Mouse (Mus musculus) heart, adult 2 months (tissue): ENCODE data around the gene Dennd1c. TPM values are rescaled to one million over a fixed set of nuclear protein-coding genes. Genes with fewer than 3 reads are reported as not detected.

Experiments used
- DNase-seq, 2 experiments: peaks; one replicate each; pipeline ENCODE4 v3.0.0; 2021
- H3K27ac ChIP-seq: fragments of 200-600 bp; 2 replicates; pipeline ENCODE4 v1.8.1; 2022
- H3K27me3 ChIP-seq: fragments of 200-500 bp; 2 replicates; pipeline ENCODE4 v1.6.1; 2012; ENCODE audit warnings: mild to moderate bottlenecking, low read length, inconsistent platforms, mixed read lengths; ENCODE audit not compliant: control insufficient read depth, insufficient read depth
- H3K36me3 ChIP-seq: fragments of 200-500 bp; 2 replicates; pipeline ENCODE4 v1.6.1; 2012; ENCODE audit warnings: low read length, inconsistent platforms; ENCODE audit not compliant: control insufficient read depth, insufficient read depth
- H3K4me1 ChIP-seq: fragments of 200-500 bp; 2 replicates; pipeline ENCODE4 v1.6.1; 2011; ENCODE audit warnings: low read length; ENCODE audit not compliant: control insufficient read depth, insufficient read depth
- H3K4me3 ChIP-seq: fragments of 200-600 bp; 2 replicates; pipeline ENCODE4 v1.8.1; 2022
- H3K79me2 ChIP-seq: fragments of 200-500 bp; replicated peaks from 2 replicates; pipeline ENCODE4 v1.6.1; 2012; ENCODE audit warnings: mild to moderate bottlenecking, inconsistent platforms, low read length, moderate library complexity, mixed read lengths; ENCODE audit not compliant: control insufficient read depth, insufficient read depth
- H3K9ac ChIP-seq: fragments of 200-500 bp; 2 replicates; pipeline ENCODE4 v1.6.1; 2012; ENCODE audit warnings: low read depth, mild to moderate bottlenecking, control low read depth, inconsistent platforms, low read length, mixed read lengths
- CTCF ChIP-seq: fragments of 200-600 bp; IDR thresholded peaks from 2 replicates; pipeline ENCODE4 v1.8.1; 2022; ENCODE audit warnings: antibody characterized with exemption, mild to moderate bottlenecking, moderate library complexity
- EP300 ChIP-seq: fragments of 200-500 bp; IDR thresholded peaks from 2 replicates; pipeline ENCODE4 v1.6.1; 2011; ENCODE audit warnings: low read depth, low read length, control low read depth; ENCODE audit not compliant: insufficient read depth
- POLR2A ChIP-seq: fragments of 200-500 bp; IDR thresholded peaks from 2 replicates; pipeline ENCODE4 v1.6.1; 2011; ENCODE audit warnings: mild to moderate bottlenecking, low read depth, low read length, control low read depth; ENCODE audit not compliant: insufficient read depth
- WGBS: fragments of 180-500 bp; shearing (Covaris S2); methylation state at CpG from one replicate; pipeline ENCODE4 v1.1.7; 2018; 5-methylcytosine and 5-hydroxymethylcytosine counted together
- intact Hi-C: fragments of 180-260 bp; cut with DNase I; formaldehyde crosslinking; loops from one replicate; pipeline ENCODE4 v1.15.1; 2025
- polyA plus RNA-seq: library from polyadenylated mRNA; depleted of rRNA; stranded (reverse); fragments of >200 nt; gene quantifications from 2 replicates; pipeline ENCODE4 v1.2.3, GENCODE M21; 2012
- total RNA-seq, 2 experiments: library from RNA; stranded (reverse); gene quantifications; 2 replicates each; pipeline ENCODE4 v1.2.3; 2021

Gene Dennd1c
- total and polyA plus RNA-seq, 3 experiments = 1.1 to 5.1 (median 2.0) TPM

DNA sequence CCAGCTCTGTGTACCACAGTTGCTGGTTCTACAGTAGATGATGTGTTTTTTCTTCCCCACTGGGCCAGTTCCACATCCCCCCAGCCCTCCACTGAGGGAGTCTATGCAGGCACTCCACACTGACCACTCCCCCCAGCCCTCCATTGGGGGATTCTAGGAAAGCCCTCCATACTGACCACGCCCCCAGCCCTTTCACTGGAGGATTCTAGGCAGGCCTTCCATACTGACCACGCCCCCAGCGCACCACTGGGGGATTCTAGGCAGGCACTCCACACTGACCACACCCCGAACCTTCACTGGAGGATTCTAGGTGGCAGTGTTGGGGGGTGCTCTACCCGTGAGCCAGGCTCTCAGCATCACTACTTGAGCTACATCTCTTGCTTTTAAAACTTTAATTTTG is 30.9 kb downstream of the Dennd1c start:
- no peak overlapping the region for H3K4me3 ChIP-seq
- no peak overlapping the region for H3K27ac ChIP-seq
- intact Hi-C loops = no loop called here
- H3K4me1 ChIP-seq = no peaks in the 10 kb centered on the region
- H3K36me3 ChIP-seq = no peaks in the 10 kb centered on the region
- WGBS = 61% methylated on average over 5 of the region's 5 CpGs
- DNase-seq = no peak
- no peak overlapping the region for H3K9ac ChIP-seq
- H3K79me2 ChIP-seq = no peaks in the 10 kb centered on the region
- TF ChIP-seq EP300 = no peak
- TF ChIP-seq POLR2A = no peak
- TF ChIP-seq CTCF = no peak
- no peaks in the 10 kb centered on the region for H3K27me3 ChIP-seq

DNA sequence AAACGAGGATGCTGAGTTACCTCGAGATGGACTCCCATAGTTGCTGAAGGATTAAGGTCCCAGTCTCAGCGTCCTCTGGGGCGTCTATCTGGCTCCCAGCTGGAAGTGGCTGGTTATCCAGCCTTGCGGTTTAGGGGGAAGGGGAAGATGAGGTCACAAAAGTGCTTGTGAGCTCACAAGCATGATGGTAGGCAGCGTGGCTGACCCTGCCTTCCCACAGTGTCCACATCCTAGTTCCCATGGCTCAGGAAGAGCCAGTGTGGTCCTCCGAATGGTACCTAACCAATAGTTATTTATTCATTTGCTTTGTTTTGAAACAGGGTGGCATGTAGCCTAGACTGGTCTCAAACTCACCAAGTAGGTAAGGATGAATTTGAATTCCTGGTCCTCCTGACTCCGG is 36.8 kb downstream of the Dennd1c start, which contains the start of gene Slc25a41:
Gene Slc25a41 (minus strand): TSS at position 101 of the 400 bp plus-strand sequence.
- WGBS = 68% methylated on average over 8 of the region's 8 CpGs

DNA sequence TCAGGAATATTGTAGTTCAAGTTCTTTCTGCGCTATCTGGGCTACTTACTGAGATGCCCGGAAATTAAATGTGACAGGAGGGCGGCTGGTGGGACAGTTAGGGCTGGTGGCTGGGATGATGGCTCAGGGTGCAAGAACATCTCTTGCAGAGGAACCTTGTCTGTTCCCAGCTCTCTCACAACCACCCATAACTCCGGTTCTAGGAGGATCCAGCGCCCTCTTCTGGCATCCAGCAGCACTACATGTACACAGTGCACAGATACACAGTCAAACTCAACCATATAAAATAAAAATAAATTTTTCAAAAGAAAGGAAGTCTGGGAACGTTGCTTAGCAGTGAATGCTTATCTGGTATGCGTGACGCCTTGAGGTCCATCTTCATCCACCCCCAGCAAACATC is 39.3 kb downstream of the Dennd1c start:
- Histone ChIP-seq H3K27ac (no peak overlapping the region), H3K27me3 (peaks cover 1% of the 10 kb centered on the region; the same call in 1 of the 2 replicates), H3K36me3 (no peaks in the 10 kb centered on the region), H3K79me2 (no peaks in the 10 kb centered on the region), H3K4me3 (no peak overlapping the region), H3K4me1 (no peaks in the 10 kb centered on the region), H3K9ac (no peak overlapping the region)
- DNase-seq = no peak
- WGBS = 39% methylated on average over 8 of the region's 8 CpGs
- intact Hi-C loops = no loop called here
- TF ChIP-seq EP300 = no peak
- TF ChIP-seq CTCF = peak; percentile 36
- TF ChIP-seq POLR2A = no peak

More for the DNA sequence above, 36.8 kb downstream of the Dennd1c start, which contains the start of gene Slc25a41:
- no peak within 1 kb of the TSS for H3K4me3 ChIP-seq
- no peaks in the 10 kb centered on the region for H3K79me2 ChIP-seq
- intact Hi-C loops = no loop called here
- H3K27ac ChIP-seq = no peak within 1 kb of the TSS
- DNase-seq = no peak
- H3K27me3 ChIP-seq = peaks cover 1% of the 10 kb centered on the region; the same call in 1 of the 2 replicates
- H3K4me1 ChIP-seq = no peaks in the 10 kb centered on the region
- no peak within 1 kb of the TSS for H3K9ac ChIP-seq
- H3K36me3 ChIP-seq = no peaks in the 10 kb centered on the region
- TF ChIP-seq EP300 (no peak), POLR2A (no peak), CTCF (no peak)

DNA sequence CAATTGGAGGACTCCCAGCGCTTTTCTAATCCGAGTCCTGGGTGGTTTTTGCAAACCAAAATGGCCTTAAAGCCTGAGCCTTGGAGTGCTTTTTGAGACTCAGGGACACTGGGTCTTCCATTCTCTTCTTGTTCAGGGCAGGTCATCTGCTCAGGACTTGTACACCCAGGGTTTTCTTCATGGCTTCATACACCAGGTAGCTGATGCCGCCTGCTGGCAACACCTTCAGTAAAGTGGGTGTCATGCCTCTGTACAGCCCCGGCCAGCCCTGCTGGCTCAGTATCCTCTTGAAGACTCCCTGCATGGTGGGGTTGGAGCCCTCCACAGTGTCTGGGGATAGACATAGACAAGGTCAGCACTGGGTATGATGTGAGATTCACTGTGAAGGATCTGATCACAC is 45.5 kb downstream of the Dennd1c start:
- 83% methylated on average over 4 of the region's 4 CpGs for WGBS
- no peak for TF ChIP-seq EP300
- no peak for TF ChIP-seq CTCF
- TF ChIP-seq POLR2A = no peak

DNA sequence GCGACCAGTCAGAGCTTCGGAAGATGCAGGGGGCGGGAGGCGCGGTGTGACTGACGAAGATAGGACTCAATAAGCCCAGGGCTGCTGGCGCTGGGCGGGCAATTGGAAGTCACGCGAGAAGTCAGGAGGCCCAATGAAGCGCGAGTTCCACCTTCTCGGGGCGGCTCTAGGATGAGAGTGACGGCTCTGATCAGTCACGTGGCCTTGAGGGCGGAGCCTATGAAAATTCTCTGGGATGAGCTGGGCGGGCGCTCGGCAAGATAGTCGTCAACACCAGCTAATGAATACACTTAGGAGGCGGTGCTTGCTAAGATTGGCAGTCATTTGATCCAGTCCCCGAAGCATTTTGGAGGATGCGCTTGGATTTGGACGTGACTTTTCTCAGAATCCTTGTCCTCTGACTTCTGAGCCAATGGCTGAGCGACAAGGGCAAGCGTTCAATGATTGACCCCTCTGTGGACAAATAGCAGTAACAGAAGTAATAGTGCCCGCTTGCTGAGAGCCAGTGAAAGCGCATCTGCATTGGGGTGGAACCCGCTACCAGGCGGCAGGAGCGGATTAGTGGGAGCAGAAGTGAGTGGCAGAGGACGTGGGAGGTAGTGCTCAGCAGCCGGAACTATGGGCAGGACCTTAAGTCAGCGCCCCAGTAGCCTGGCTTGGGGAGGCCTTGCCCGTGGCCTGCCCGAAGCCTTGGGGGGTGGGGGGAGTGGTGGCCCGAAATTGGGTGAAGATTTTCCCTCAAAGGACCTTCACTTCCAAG is 46.5 kb downstream of the Dennd1c start:
- intact Hi-C loops = loop anchor here (1.0 to 2.0 kb wide), 3 partner anchors 21 to 41 kb away; partner anchors contain the start of genes Clpp, Gm17949 and Gtf2f1
- H3K36me3 ChIP-seq = no peaks in the 10 kb centered on the region
- WGBS = under 1% methylated on average over 38 of the region's 38 CpGs
- peak overlapping the region; percentile 54 for H3K9ac ChIP-seq
- peak overlapping the region; percentile 50 for H3K4me3 ChIP-seq
- H3K4me1 ChIP-seq = peaks cover 4% of the 10 kb centered on the region; the same call in 1 of the 2 replicates
- peak; percentile 98 to 100 for DNase-seq
- peak overlapping the region; percentile 84 for H3K27ac ChIP-seq
- H3K27me3 ChIP-seq = no peaks in the 10 kb centered on the region
- H3K79me2 ChIP-seq = peaks cover 2% of the 10 kb centered on the region
- TF ChIP-seq EP300 (peak; percentile 66; the same call in 1 of the 2 replicates), CTCF (peak; percentile 24), POLR2A (peak; percentile 95)

More for the DNA sequence above, 45.5 kb downstream of the Dennd1c start:
- Histone ChIP-seq H3K4me3 (no peak overlapping the region), H3K4me1 (peaks cover 4% of the 10 kb centered on the region; the same call in 1 of the 2 replicates), H3K27me3 (no peaks in the 10 kb centered on the region), H3K9ac (no peak overlapping the region), H3K27ac (no peak overlapping the region), H3K36me3 (no peaks in the 10 kb centered on the region), H3K79me2 (peaks cover 2% of the 10 kb centered on the region)
- no peak for DNase-seq
- intact Hi-C loops = loop anchor here (2.0 kb wide), 1 partner anchor 24 kb away; no protein-coding TSS in a partner anchor
